Mouse (Mus musculus): Measurements from ENCODE around the gene Tmem182.

- TF ChIP-seq POLR2A (IDR thresholded peaks at IDR 0.05; ENCODE audit: low read depth, low read length) (no peak), CTCF (conservative IDR thresholded peaks at IDR 0.05; ENCODE audit: insufficient read depth, insufficient read length, low read depth, low read length) (no peak)
Measured at GRCm38 (mm10) chr1:40851286-40851685, 45.9 kb downstream of the Tmem182 start.
